Mouse (Mus musculus): ENCODE data around the gene Xlr3c. TPM values are rescaled to one million over a fixed set of nuclear protein-coding genes. Genes with fewer than 3 reads are reported as not detected.
A peak's percentile ranks its signal among the peaks of the same experiment; 100 is the strongest.
"Not testable (repeated sequence)": the region's sequence is repeated elsewhere in the genome, so short reads cannot be mapped to it uniquely, and the experiment has no call there.

Xlr3c gene
- not detected in 2 replicates for total RNA-seq (2021)
- long read RNA-seq, experiment 1, result 0 reads
- long read RNA-seq, experiment 2, result 0 reads

GRCm38 (mm10) chrX:73265270-73265669, at the start of gene Xlr3c:
Gene Xlr3c (minus strand): TSS chrX:73265390.
- not testable (repeated sequence) for DNase-seq

GRCm38 (mm10) chrX:73312522-73312921, 47.3 kb upstream of the Xlr3c start:
- DNase-seq, result peak; percentile 39

- not testable (repeated sequence) for DNase-seq
Measured at GRCm38 (mm10) chrX:73295745-73296144, 30.6 kb upstream of the Xlr3c start.

- not testable (repeated sequence) for DNase-seq
Measured at GRCm38 (mm10) chrX:73292876-73293275, 27.7 kb upstream of the Xlr3c start, which contains the start of the genes Xlr5a and Xlr5c. Gene Xlr5a (minus strand): TSS chrX:73292976. Gene Xlr5c (minus strand): TSS chrX:73292976.

GRCm38 (mm10) chrX:73262428-73262827, 2.8 kb downstream of the Xlr3c start:
- not testable (repeated sequence) for DNase-seq

- not testable (repeated sequence) for DNase-seq
Measured at GRCm38 (mm10) chrX:73242821-73243325, 22.3 kb downstream of the Xlr3c start, which contains the start of gene Xlr4c. Gene Xlr4c (minus strand): TSS chrX:73243130.

- DNase-seq, result no peak
Measured at GRCm38 (mm10) chrX:73229288-73229687, 35.9 kb downstream of the Xlr3c start.

GRCm38 (mm10) chrX:73228606-73229214, 36.5 kb downstream of the Xlr3c start:
- peak; percentile 73 for DNase-seq

GRCm38 (mm10) chrX:73227914-73228605, 37.1 kb downstream of the Xlr3c start, which contains the start of gene F8a:
Gene F8a (plus strand): TSS chrX:73228291.
- peak; percentile 87 for DNase-seq

- DNase-seq, result no peak
Measured at GRCm38 (mm10) chrX:73225365-73225764, 39.8 kb downstream of the Xlr3c start.

- not testable (repeated sequence) for DNase-seq
Measured at GRCm38 (mm10) chrX:73213819-73214564, 51.2 kb downstream of the Xlr3c start, which contains the start of gene Xlr4b. Gene Xlr4b (plus strand): TSS chrX:73214333.

Other genes starting within 250 kb of the Xlr3c start
- gene Pnma5, start 228.3 kb downstream of the Xlr3c start, total RNA-seq (2021), result 0.15 and 0.38 TPM in 2 replicates
- 0.11 and 0.38 TPM in 2 replicates for gene Pnma3, start 200.6 kb downstream of the Xlr3c start, total RNA-seq (2021)
- 1.0 and 3.1 TPM in 2 replicates for gene Xlr4a, start 182.9 kb downstream of the Xlr3c start, total RNA-seq (2021)
- 1.0 and 2.9 TPM in 2 replicates for gene Xlr3a, start 168.3 kb downstream of the Xlr3c start, total RNA-seq (2021)
- gene Gm14685, start 148.3 kb downstream of the Xlr3c start, total RNA-seq (2021), result 0.49 and 0.82 TPM in 2 replicates
- not detected in 2 replicates for gene Xlr5b, start 116.6 kb downstream of the Xlr3c start, total RNA-seq (2021)
- 0.22 TPM in 1 of 2 replicates, not detected in the other for gene DXBay18, start 115.9 kb downstream of the Xlr3c start, total RNA-seq (2021)
- gene Spin2d, start 88.4 kb downstream of the Xlr3c start, total RNA-seq (2021), result not detected in 2 replicates
- gene Xlr3b, start 73.2 kb downstream of the Xlr3c start, total RNA-seq (2021), result 8.9 and 10.4 TPM in 2 replicates
- 1.7 and 3.7 TPM in 2 replicates for gene Xlr4b, start 51.1 kb downstream of the Xlr3c start, total RNA-seq (2021)
- 7.6 and 8.4 TPM in 2 replicates for gene F8a, start 37.1 kb downstream of the Xlr3c start, total RNA-seq (2021)
- 0.85 and 1.2 TPM in 2 replicates for gene Xlr4c, start 22.3 kb downstream of the Xlr3c start, total RNA-seq (2021)
- 0.26 TPM in 1 of 2 replicates, not detected in the other for gene Xlr5a, start 27.6 kb upstream of the Xlr3c start, total RNA-seq (2021)
- 0.74 and 1.3 TPM in 2 replicates for gene Xlr5c, start 27.6 kb upstream of the Xlr3c start, total RNA-seq (2021)
- gene Gm45015, start 71.5 kb upstream of the Xlr3c start, total RNA-seq (2021), result not detected in 2 replicates
- gene Zfp275, start 77.2 kb upstream of the Xlr3c start, total RNA-seq (2021), result 19.3 and 22.9 TPM in 2 replicates
- not detected in 2 replicates for gene Gm18336, start 133.3 kb upstream of the Xlr3c start, total RNA-seq (2021)
- gene Zfp92, start 145.7 kb upstream of the Xlr3c start, total RNA-seq (2021), result 0.26 and 0.30 TPM in 2 replicates
- gene Trex2, start 170.0 kb upstream of the Xlr3c start, total RNA-seq (2021), result not detected in 2 replicates
- 22.8 and 25.2 TPM in 2 replicates for gene Haus7, start 193.7 kb upstream of the Xlr3c start, total RNA-seq (2021)
- 183 and 214 TPM in 2 replicates for gene Bgn, start 218.2 kb upstream of the Xlr3c start, total RNA-seq (2021)
- 16.3 and 20.9 TPM in 2 replicates for gene Atp2b3, start 237.7 kb upstream of the Xlr3c start, total RNA-seq (2021)